Mouse (Mus musculus): ENCODE data around the gene Acta2. TPM values are rescaled to one million over a fixed set of nuclear protein-coding genes. Genes with fewer than 3 reads are reported as not detected.

Acta2 gene
- total RNA-seq, 1 experiment from 2014 or later: not detected

- no peak for ATAC-seq (replicated peaks; ENCODE audit: low read depth, poor library complexity, severe bottlenecking)
Observed at GRCm38 (mm10) chr19:34270824-34271464, 15.6 kb upstream of the Acta2 start.

GRCm38 (mm10) chr19:34270106-34270726 is 14.8 kb upstream of the Acta2 start:
- peak; percentile 83 for ATAC-seq (replicated peaks; ENCODE audit: low read depth, poor library complexity, severe bottlenecking)

DNA sequence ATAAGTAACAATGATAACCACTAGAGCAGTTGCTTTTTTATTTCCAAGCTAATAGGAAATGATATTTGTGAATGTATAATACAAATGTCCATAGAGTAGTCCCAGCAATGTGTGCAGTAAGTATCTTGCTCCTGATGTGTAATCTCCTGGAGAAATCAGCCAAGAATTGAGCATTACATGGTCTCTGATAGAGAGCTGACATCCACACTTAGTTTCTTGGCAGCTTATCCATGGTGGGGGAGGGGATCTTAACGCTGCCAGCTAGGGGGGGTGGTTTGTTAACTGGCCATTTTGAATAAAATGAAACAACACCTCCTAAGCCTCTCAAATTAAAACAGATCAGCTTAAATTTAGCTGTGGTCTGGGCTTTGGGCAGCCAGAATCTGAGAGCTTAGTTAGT is 13.6 kb upstream of the Acta2 start:
- ATAC-seq (replicated peaks; ENCODE audit: low read depth, poor library complexity, severe bottlenecking): no peak

GRCm38 (mm10) chr19:34265604-34266193 is 10.3 kb upstream of the Acta2 start:
- no peak for ATAC-seq (replicated peaks; ENCODE audit: low read depth, poor library complexity, severe bottlenecking)

- peak; percentile 63 for ATAC-seq (replicated peaks; ENCODE audit: low read depth, poor library complexity, severe bottlenecking)
Observed at GRCm38 (mm10) chr19:34262273-34262974, 7.0 kb upstream of the Acta2 start.

DNA sequence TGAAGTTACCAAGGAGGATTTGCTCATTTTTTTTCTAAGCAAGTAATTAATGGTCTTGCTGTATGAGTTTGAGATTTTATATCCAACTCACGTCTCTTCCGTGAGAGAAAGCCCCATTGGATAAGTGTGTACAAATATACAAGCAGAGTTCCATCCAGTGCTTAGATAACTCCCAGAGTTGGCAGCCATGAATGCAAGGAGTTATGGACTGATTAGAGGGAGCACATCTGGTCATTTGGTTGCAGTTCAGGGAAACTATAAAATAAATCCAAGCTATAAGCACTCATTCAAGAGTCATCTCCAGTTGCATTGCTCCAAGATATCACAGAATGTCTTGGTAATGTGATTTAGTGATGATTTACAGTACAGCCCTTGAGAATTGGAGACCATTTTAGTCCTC is 1.5 kb upstream of the Acta2 start:
- ATAC-seq (replicated peaks; ENCODE audit: low read depth, poor library complexity, severe bottlenecking): no peak

- ATAC-seq (replicated peaks; ENCODE audit: low read depth, poor library complexity, severe bottlenecking): no peak
Observed at GRCm38 (mm10) chr19:34256149-34256548, 759 bp upstream of the Acta2 start.

DNA sequence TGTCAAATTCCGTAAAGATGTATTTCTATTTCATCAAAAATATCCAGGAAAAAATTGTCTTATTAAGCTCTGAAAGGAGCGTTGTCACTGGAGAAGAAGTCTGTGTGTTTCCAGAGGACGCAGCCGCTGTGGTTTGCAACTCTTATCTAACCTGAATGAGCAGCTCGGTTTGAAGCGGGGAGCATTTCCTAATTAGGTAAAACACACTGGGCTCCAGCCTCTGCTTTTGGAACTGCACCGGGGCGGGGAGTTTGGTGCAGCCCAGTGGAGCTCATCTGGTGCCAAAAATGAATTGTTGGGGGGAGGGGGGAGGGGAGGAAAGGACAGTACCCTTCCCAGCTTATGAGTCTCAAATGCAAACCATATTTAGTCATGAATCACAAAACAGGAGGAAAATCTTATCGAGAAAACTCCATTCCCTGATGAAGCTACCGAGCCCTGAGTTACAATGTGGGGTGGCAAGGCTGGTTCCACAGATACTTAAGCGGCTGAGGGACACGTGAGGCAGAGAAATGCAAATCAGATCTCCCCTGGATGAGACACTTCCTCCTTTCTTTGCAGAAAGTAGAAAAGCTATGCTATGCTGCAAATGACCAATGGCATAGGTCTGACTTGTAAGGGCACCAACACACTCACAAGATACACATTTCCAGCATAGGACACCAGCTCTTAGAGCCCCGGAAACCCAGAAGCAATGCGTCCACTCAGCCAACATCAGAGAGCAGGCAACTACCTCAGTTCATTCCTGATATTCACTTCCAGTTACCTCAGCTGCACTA is 1.1 kb downstream of the Acta2 start:
- ATAC-seq (replicated peaks; ENCODE audit: low read depth, poor library complexity, severe bottlenecking): peak; percentile 81

GRCm38 (mm10) chr19:34252450-34252849 is 2.9 kb downstream of the Acta2 start:
- ATAC-seq (replicated peaks; ENCODE audit: low read depth, poor library complexity, severe bottlenecking): no peak

DNA sequence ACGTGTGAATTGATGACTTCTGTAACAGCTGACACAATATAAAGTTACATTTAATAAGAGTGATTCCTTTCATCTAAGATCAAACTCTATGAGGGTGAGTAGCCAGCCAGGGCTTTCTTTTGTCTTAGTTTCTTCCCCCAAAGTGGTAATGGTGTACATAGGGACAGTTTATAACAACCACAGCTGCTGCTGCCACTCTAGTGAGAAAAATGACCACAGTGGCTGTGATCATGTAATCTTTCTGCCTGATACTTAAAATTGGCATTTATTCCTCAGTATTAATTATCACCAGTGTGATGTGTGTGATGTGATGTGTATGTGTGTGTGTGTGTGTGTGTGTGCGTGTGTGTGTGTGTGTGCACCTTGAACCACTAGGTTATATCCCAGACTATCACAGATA is 3.5 kb downstream of the Acta2 start:
- ATAC-seq (replicated peaks; ENCODE audit: low read depth, poor library complexity, severe bottlenecking): no peak

DNA sequence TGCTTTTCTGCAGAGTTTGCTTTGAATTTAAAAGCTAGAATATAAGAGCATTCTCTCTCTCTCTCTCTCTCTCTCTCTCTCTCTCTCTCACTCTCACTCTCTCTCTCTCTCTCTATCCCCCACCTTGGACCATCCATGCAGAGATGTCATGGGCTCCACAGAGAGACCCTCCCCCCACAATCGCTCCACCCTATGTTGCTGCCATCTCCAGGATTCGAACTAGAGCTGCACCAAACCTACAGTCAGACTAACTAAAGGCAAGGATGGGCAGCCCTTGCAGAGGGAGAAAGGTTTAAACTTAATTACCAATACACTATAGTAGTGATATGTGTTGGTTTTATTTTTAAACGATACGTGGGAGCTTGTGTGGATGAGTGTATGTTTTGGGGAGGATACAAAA is 4.8 kb downstream of the Acta2 start:
- ATAC-seq (replicated peaks; ENCODE audit: low read depth, poor library complexity, severe bottlenecking): no peak

DNA sequence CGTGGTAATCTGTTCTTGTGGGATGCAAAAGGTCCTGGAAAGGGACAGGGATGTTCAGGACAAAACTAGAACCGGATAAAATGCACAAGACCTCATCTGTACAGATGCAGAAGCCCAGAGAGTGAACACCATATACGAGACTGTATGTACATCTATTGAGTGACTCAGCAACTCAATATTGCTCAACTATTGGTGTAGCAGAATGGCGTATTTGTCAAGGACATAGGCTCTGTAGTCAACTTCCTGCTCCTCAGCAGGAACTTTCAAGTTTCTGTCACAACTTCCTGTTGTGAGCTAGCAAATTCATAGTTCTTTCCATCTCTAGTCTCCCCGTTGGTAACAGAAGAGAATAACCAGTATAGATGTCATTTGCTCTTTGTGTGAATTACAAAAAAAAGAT is 6.8 kb downstream of the Acta2 start:
- ATAC-seq (replicated peaks; ENCODE audit: low read depth, poor library complexity, severe bottlenecking): peak; percentile 76

GRCm38 (mm10) chr19:34244056-34244455 is 11.3 kb downstream of the Acta2 start:
- ATAC-seq (replicated peaks; ENCODE audit: low read depth, poor library complexity, severe bottlenecking): peak; percentile 84

DNA sequence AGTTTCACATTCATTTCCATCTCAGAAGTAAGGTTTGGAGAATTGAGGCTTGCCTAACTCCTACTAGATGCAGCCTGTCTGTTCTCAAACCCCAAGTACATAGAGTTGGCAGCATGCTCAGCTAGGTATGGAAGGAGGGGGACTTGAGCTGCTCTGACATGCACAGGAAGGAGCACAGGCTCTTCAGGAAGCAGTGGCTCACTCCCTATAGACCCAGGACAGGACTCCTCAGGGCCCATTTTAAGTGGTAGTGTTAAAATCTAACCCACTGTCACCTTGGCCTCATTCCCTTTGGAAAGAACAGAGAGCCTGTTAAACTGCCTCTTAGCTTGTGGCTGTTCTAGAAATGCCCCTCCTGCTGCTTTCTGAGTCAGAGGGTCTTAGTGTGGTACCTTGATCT is 12.5 kb downstream of the Acta2 start:
- no peak for ATAC-seq (replicated peaks; ENCODE audit: low read depth, poor library complexity, severe bottlenecking)

- ATAC-seq (replicated peaks; ENCODE audit: low read depth, poor library complexity, severe bottlenecking): peak; percentile 68; the same call in 1 of the 2 replicates
Observed at GRCm38 (mm10) chr19:34241247-34241915, 14.0 kb downstream of the Acta2 start.

GRCm38 (mm10) chr19:34240273-34241039 is 14.9 kb downstream of the Acta2 start:
- no peak for ATAC-seq (replicated peaks; ENCODE audit: low read depth, poor library complexity, severe bottlenecking)

GRCm38 (mm10) chr19:34237746-34238145 is 17.6 kb downstream of the Acta2 start:
- no peak for ATAC-seq (replicated peaks; ENCODE audit: low read depth, poor library complexity, severe bottlenecking)

DNA sequence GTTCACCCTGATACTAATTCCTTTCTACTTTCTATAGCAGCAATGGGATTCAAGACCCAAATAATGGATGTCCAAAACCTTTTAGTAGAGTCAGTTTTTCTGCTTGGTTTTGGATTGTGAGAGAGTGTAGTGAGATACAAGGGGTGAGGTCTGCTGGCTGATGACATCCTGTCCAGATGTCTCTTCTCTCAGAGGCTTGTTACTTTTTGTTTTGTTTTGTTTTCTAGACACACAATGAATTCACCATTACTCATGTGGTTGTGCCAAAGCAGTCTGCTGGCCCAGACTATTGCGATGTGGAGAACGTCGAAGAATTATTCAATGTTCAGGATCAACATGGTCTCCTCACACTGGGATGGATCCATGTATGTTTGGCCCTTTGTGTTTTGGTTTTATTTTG is 19.3 kb downstream of the Acta2 start:
- no peak for ATAC-seq (replicated peaks; ENCODE audit: low read depth, poor library complexity, severe bottlenecking)

GRCm38 (mm10) chr19:34233944-34234343 is 21.4 kb downstream of the Acta2 start:
- ATAC-seq (replicated peaks; ENCODE audit: low read depth, poor library complexity, severe bottlenecking): peak; percentile 77
